Mouse (Mus musculus) ZHBTc4 (cell line): ENCODE measurements around the gene Phc1.
A peak's percentile ranks its signal among the peaks of the same experiment; 100 is the strongest.

Experiments used
- DNase-seq: peaks from one replicate; pipeline ENCODE4 v3.0.0-alpha.2; 2011; ENCODE audit warnings: low read depth, low spot score

Gene Phc1

DNA sequence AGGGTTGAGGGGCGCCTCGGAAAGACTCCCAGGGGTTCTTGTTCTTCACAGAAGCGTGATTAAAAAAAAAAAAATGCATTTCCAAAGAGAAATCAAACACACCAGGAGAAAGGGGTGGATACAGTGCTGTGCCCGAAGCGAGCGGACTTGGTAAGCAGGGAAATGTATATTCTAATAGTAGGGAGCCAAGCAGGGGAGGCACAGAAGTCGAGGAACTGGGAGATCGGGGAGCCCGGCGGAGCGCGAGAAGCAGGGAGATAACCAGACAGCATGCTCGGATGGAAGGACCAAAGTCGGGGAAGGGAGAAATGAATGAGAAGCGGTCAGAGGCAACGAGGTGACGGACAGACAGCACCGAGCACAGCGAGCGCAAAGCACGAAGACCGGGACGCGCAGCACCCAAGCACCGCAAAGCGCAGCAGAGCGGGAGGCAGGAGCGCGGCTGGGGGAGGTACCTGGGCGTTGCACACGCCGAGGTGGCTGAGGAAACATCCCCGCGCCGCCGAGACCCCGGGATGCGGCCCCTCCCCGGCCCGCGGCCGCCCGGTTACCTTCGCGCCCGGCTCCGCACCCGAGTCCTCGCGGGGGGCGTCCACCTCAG is 1.2 kb downstream of the Phc1 start:
- peak; percentile 89 for DNase-seq

DNA sequence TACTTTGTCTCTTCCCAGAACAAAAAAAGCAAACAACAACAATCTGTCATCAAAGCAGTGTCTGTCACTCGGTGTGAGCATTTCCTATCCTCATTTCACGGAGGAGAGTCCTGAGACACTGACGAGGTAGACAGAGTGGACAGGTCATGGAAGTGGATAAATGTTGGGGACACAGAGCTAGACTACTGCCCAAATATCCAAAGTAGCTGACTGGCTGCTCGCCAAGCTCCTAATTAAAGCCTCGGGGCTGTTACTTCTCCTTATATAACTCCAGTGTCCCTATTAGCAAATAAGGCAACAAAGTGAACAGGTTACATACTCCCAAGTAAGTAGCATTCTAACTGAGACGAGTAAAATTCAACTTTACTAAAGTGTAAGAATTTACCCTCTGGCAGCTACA is 2.8 kb downstream of the Phc1 start:
- DNase-seq = no peak

- DNase-seq = peak; percentile 58
Measured at GRCm38 (mm10) chr6:122334786-122335340, 5.5 kb downstream of the Phc1 start.

GRCm38 (mm10) chr6:122333081-122333612 is 7.2 kb downstream of the Phc1 start:
- DNase-seq = no peak

DNA sequence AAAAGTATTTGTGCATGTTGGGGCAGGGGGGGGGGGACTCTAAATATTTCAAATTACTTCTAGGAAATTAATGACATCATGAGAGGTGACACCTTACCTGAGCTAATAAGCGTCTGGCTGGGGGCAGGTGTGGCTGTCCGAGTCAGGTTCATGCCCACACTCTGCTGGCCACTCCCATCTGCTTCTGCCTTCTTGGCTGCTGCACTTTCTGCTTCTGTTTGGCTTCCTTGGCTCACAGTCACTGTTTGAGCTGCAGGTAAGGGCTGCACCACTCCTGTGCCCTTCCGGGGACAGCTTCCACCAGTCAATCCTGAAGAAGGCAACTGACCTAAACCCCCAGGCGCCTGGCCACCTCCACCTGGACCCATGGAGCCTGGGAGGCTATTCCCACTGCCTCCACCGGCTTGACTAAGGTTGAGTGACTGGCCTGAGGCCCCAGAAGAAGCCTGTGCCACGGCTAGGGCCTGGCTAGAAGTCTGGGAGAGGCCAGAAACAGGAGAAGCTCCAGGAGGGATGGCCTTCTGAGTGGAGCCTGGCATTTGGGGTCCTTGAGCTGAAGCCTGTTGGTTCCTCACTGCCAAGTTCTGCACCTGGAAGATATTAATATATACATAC is 14.9 kb downstream of the Phc1 start:
- no peak for DNase-seq

DNA sequence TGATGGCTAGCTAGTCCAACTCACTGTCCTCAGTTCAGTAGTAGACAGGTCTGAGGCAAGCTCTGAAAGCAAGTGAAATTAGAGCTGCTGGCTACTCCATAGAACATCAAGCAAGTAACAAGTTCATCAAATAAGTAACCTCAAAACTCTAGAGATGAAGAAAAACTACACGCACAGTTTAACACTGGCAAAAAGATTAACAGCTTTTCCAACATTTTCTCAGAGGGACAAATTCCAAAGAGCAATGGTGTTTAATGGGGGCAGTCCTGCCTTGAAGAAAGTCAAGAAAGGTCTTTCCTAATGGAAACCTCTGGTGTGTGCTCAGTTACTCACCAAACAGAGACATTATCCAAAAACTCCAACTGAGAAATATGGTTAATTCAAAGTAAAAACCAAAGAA is 21.6 kb downstream of the Phc1 start:
- no peak for DNase-seq

DNA sequence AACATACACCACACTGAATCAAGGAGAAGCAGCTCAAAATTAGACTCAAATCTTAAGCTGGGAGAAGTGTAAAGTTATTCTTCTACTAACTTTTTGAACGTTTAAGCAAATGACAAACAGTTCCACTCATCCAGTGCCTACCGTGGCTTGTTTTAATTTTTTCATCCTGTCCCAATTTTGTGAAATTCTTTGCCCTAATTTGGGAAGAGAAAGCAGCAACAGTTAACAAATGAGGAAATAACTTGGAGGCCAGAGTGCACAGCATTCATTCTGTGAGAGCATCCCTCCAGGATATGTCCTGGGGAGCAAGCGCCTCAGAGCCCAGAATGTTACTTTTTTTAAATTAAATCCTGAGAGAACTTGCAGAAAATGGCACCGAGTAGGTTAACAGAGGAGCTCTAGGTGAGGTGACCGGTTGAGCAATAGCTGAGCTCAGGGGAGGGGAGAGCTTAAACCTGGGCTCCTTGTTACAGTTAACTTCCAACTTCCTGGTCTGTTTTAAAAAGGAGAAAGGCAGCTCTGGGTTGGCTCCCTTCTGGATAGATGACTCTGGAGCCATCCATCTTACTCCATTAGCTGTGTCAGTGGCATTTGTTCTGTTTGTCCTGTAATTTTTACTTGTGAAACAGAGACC is 30.1 kb downstream of the Phc1 start:
- DNase-seq = no peak

GRCm38 (mm10) chr6:122309446-122309960 is 30.9 kb downstream of the Phc1 start:
- no peak for DNase-seq

DNA sequence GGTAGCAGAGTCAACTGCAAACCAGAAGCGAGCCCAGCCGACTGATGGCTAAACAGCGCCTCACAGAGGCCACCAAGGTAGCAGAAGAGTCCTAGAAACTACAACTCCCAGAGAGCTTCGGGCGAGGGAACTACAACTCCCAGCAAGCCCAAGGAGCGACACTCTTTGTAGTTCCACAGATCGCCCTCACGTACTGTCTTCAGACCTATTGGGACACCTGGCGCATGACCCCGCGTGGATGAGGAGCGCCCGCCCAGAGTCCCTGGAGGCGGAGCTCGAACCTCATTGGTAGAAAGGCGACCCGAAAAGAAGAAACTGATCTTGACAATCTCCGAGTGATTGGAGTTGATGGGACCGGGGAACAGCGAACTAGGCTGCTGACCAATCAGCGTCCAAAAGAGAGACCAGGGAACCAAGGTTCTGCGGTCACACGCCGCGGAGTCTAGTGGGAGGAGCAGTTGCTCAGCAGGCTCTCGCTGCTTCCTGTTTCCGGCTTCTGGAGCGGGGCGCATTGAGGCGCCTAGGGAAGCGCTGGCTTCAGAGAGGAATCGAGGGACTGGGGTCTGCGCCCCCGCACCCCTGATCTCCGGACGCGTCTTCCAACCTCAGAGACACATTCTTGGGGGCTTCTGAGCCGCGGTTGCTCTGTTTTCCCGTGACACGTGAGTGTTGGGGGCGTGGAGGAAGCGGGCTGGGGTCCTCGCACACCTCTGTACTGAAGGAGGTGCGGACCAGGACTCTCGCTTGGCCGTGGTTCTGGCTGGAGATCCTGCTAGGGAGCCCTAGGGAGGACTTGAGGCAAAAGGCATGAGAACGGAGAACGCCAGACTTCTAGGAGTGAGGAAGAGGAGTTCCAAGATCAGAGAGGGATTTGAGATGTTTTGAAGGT is 31.6 kb downstream of the Phc1 start, which contains the start of gene M6pr:
M6pr (plus strand) TSS at position 216 of the 889 bp plus-strand sequence.
- DNase-seq = peak; percentile 99

GRCm38 (mm10) chr6:122308136-122308504 is 32.2 kb downstream of the Phc1 start:
- DNase-seq = no peak

- DNase-seq = no peak
Measured at GRCm38 (mm10) chr6:122306707-122307106, 33.7 kb downstream of the Phc1 start.

- DNase-seq = peak; percentile 61
Measured at GRCm38 (mm10) chr6:122304790-122305555, 35.4 kb downstream of the Phc1 start.

GRCm38 (mm10) chr6:122304355-122304754 is 36.0 kb downstream of the Phc1 start:
- DNase-seq = peak; percentile 93

DNA sequence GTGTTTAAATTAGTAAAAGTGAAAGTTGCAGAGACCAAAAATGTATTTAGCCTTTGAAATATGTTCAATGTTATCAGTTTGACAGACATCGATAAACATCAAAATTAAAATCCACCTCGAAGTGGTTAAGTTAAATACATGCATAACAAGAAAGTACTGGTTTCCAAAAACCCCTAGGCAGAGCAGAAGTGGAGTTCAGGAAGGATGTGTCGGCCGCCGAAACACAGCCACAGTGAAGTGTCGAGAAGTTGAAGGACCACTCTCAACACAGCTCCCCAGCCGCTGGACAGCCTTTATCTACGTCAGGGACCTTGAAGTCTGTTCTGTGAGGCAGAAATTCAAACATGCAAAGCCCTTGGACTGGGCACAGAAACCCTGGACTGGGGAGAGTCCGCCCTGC is 36.8 kb downstream of the Phc1 start:
- no peak for DNase-seq

GRCm38 (mm10) chr6:122302661-122303060 is 37.7 kb downstream of the Phc1 start:
- no peak for DNase-seq

- no peak for DNase-seq
Measured at GRCm38 (mm10) chr6:122302121-122302520, 38.2 kb downstream of the Phc1 start.

DNA sequence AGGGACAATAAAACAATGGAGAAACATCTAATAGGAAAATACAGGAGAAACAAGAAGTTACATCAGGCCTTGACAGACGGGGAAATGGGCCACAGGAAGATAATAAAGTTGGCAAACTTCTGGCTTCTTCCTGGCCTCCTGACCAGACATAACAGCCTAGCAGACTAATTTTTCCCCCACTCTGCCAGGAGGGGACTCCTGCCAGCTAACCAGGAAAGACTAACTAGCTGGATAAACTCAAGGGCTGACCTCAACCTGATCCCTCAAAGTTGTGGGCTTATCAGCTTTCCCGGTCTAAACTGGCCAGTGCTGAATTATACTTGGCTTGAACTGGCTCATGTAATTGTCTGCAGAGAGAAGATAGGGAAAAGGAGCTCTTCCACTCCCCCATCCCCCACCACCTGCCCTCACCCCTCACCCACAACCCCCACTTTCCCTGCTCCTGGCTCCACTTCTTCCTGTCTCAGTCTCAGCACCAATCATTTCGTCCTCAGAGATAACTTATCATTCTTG is 40.7 kb downstream of the Phc1 start:
- DNase-seq = peak; percentile 19

GRCm38 (mm10) chr6:122298223-122298609 is 42.1 kb downstream of the Phc1 start:
- no peak for DNase-seq

- DNase-seq = peak; percentile 35
Measured at GRCm38 (mm10) chr6:122297279-122298222, 42.8 kb downstream of the Phc1 start.
